Comparison of ENCODE assay signal across 8 mouse cellular contexts in the genomic region with DNA sequence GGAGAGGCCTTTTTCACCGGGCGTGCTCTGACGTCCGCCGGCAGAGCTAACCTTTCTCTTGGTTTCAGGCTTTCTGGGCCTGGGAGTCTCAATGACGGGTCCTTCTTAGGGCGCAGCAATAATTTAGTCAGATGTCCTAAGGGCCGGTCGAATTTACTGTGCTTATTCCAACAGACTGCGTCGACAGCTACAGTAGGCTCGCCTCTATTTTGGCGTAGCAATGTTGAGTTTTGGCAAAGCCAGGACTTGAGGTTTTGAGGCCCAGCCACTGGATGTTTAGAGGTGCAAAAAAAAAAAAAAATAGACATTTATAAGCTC. TPM values are rescaled to one million over a fixed set of nuclear protein-coding genes. Genes with fewer than 3 reads are reported as not detected.
DNase-seq lines count a peak whose midpoint lies in the region; ATAC-seq and TF ChIP-seq lines count a peak whose summit lies in the region.

No protein-coding gene starts in this region.

- intact Hi-C loops in heart, postnatal 10 days (cut with DNase I): no loop called here

- peak overlapping the region; percentile 98 for H3K9ac ChIP-seq in heart, embryonic 13.5 days
- peak overlapping the region; percentile 92 for H3K9ac ChIP-seq in liver, embryonic 14.5 days (replicated peaks)

- no peak for TF ChIP-seq CTCF in liver, embryonic 14.5 days (IDR thresholded peaks at IDR 0.05; ENCODE audit: low read depth)

- H3K4me2 ChIP-seq in heart, embryonic 13.5 days: peak overlapping the region; percentile 77
- peak overlapping the region; percentile 93 for H3K4me2 ChIP-seq in liver, embryonic 14.5 days (ENCODE audit: low read depth)

- peak overlapping the region; percentile 93 for H3K27ac ChIP-seq in heart, embryonic 13.5 days (replicated peaks)
- H3K27ac ChIP-seq in liver, embryonic 14.5 days: peak overlapping the region; percentile 50

- H3K4me1 ChIP-seq in heart, embryonic 13.5 days: peaks cover 43% of the 10 kb centered on the region
- peaks cover 70% of the 10 kb centered on the region for H3K4me1 ChIP-seq in erythroblast, embryonic 14.5 days (ENCODE audit: control insufficient read depth)
- peaks cover 13 to 14% of the 10 kb centered on the region in 2 experiments for H3K4me1 ChIP-seq in liver, embryonic 14.5 days (replicated peaks; ENCODE audit: control insufficient read depth in 2 of 2, insufficient read depth in 2 of 2, low read length in 1 of 2)

- H3K9me3 ChIP-seq in heart, embryonic 13.5 days: no peaks in the 10 kb centered on the region
- H3K9me3 ChIP-seq in erythroblast, embryonic 14.5 days (ENCODE audit: control insufficient read depth, low read length): no peaks in the 10 kb centered on the region
- no peaks in the 10 kb centered on the region for H3K9me3 ChIP-seq in liver, embryonic 14.5 days (ENCODE audit: control insufficient read depth, low read length)

- 0% methylated on average over 13 of the region's 13 CpGs for WGBS in heart, embryonic 13.5 days
- WGBS in liver, embryonic 14.5 days (ENCODE audit: insufficient replicate concordance): under 1% methylated on average over 13 of the region's 13 CpGs

- peaks cover 6% of the 10 kb centered on the region; the same call in 1 of the 2 replicates for H3K36me3 ChIP-seq in heart, embryonic 13.5 days
- H3K36me3 ChIP-seq in erythroblast, embryonic 14.5 days (ENCODE audit: control insufficient read depth): peaks cover 9% of the 10 kb centered on the region
- no peaks in the 10 kb centered on the region for H3K36me3 ChIP-seq in liver, embryonic 14.5 days (replicated peaks; ENCODE audit: control insufficient read depth, insufficient read depth, low read depth)

- DNase-seq in heart, postnatal 10 days: no peak
- DNase-seq in ES-CJ7 (ENCODE audit: low read depth, low spot score): peak; percentile 11
- peak in 1 of 3 experiments; percentile 37 for DNase-seq in liver, embryonic 14.5 days (ENCODE audit: low read depth in 3 of 3, low spot score in 3 of 3)
- no peak for DNase-seq in layer of hippocampus, postnatal 36 days
- DNase-seq in yolk sac, embryonic 10.5 days (ENCODE audit: low spot score): no peak

- peak overlapping the region; percentile 98 for H3K4me3 ChIP-seq in heart, embryonic 13.5 days
- peak overlapping the region; percentile 95 for H3K4me3 ChIP-seq in erythroblast, embryonic 14.5 days (replicated peaks)
- H3K4me3 ChIP-seq in liver, embryonic 14.5 days (ENCODE audit: insufficient read depth in 1 of 2, low read depth in 2 of 2, low read length in 2 of 2): peak overlapping the region; percentile 83 to 94

- no peak for TF ChIP-seq EP300 in liver, embryonic 14.5 days (IDR thresholded peaks at IDR 0.05; ENCODE audit: low read depth)

- H3K27me3 ChIP-seq in heart, embryonic 13.5 days (replicated peaks): no peaks in the 10 kb centered on the region
- no peaks in the 10 kb centered on the region for H3K27me3 ChIP-seq in erythroblast, embryonic 14.5 days (ENCODE audit: control insufficient read depth)
- H3K27me3 ChIP-seq in liver, embryonic 14.5 days (ENCODE audit: control insufficient read depth, insufficient read depth, low read length): no peaks in the 10 kb centered on the region

- no peak for ATAC-seq in heart, embryonic 13.5 days (ENCODE audit: extremely low read depth, insufficient number of reproducible peaks, low FRiP score, low TSS enrichment)
- ATAC-seq in liver, embryonic 14.5 days (ENCODE audit: insufficient read depth): no peak
- ATAC-seq in megakaryocyte-erythroid progenitor cell, adult 5-6 weeks (replicated peaks; ENCODE audit: low FRiP score, low TSS enrichment, poor library complexity, severe bottlenecking): no peak

RNA-seq across cellular contexts. Expression of gene Sacm1l, which starts 0.6 kb away (rescaled TPM):
- polyA plus RNA-seq in heart, embryonic 13.5 days (2015; fragmentation: Nextera tagmentation; extraction: Ambion mirVana): 37.6 and 41.7 TPM in 2 replicates
- 10 to 100 TPM; 43.5 to 45.3 TPM for total RNA-seq in heart, postnatal 10 days (2021)
- 0.07 and 0.08 TPM in 2 replicates for polyA plus RNA-seq in erythroblast, embryonic 14.5 days (2012)
- polyA plus RNA-seq in liver, embryonic 14.5 days (2012; rRNA removed): 6.6 and 9.9 TPM in 2 replicates
- 25.8 and 28.7 TPM in 2 replicates for polyA plus RNA-seq in liver, embryonic 14.5 days (2014; fragmentation: Nextera tagmentation; extraction: Ambion mirVana)
- total RNA-seq in layer of hippocampus, postnatal 36 days (2021): 10 to 100 TPM; 59.3 to 63.7 TPM
- 26.5 and 27.6 TPM in 2 replicates for total RNA-seq in megakaryocyte-erythroid progenitor cell, adult 5-6 weeks (2014; fragmentation: Nextera tagmentation)
- total RNA-seq in megakaryocyte-erythroid progenitor cell, adult 5-6 weeks (2017): 60.5 and 70.7 TPM in 2 replicates

RNA-seq across cellular contexts. Expression of gene Limd1, which starts 51.6 kb away (rescaled TPM):
- 34.6 and 36.1 TPM in 2 replicates for polyA plus RNA-seq in heart, embryonic 13.5 days (2015; fragmentation: Nextera tagmentation; extraction: Ambion mirVana)
- total RNA-seq in heart, postnatal 10 days (2021): 10 to 100 TPM; 49.6 to 53.5 TPM
- 1.1 TPM in 2 replicates for polyA plus RNA-seq in erythroblast, embryonic 14.5 days (2012)
- polyA plus RNA-seq in liver, embryonic 14.5 days (2012; rRNA removed): 10.7 and 12.7 TPM in 2 replicates
- polyA plus RNA-seq in liver, embryonic 14.5 days (2014; fragmentation: Nextera tagmentation; extraction: Ambion mirVana): 23.2 and 24.2 TPM in 2 replicates
- total RNA-seq in layer of hippocampus, postnatal 36 days (2021): 1 to 10 TPM; 7.5 to 7.7 TPM
- 40.2 and 42.1 TPM in 2 replicates for total RNA-seq in megakaryocyte-erythroid progenitor cell, adult 5-6 weeks (2014; fragmentation: Nextera tagmentation)
- total RNA-seq in megakaryocyte-erythroid progenitor cell, adult 5-6 weeks (2017): 24.7 and 26.4 TPM in 2 replicates
